Mouse (Mus musculus) ES-Bruce4 (cell line): ENCODE measurements around the gene Dnaja3.

Experiments
- CTCF ChIP-seq: IDR thresholded peaks from one replicate; pipeline ENCODE4 v1.8.1; 2011; ENCODE audit warnings: low read depth, low read length
- EP300 ChIP-seq: IDR thresholded peaks from 2 replicates; pipeline ENCODE4 v1.6.1; 2011; ENCODE audit warnings: low read depth, low read length; ENCODE audit not compliant: insufficient read depth
- POLR2A ChIP-seq: IDR thresholded peaks from one replicate; pipeline ENCODE4 v1.8.1; 2011; ENCODE audit warnings: low read length; ENCODE audit not compliant: insufficient read depth

GRCm38 (mm10) chr16:4722915-4723209 lies 83.1 kb downstream of the Dnaja3 start:
- TF ChIP-seq POLR2A (no peak), CTCF (no peak), EP300 (no peak)
